Mouse (Mus musculus) neural tube, embryonic 11.5 days (tissue): ENCODE data around the gene Snapc1. TPM values are rescaled to one million over a fixed set of nuclear protein-coding genes. Genes with fewer than 3 reads are reported as not detected.

Experiments used
- ATAC-seq: fragments of 200-750 bp; cut with Nextera tagmentation; 2 replicates; pipeline ENCODE4 v1.8.0; 2017; ENCODE audit warnings: moderate number of reproducible peaks, mild to moderate bottlenecking, moderate TSS enrichment, moderate library complexity; ENCODE audit not compliant: insufficient read depth, low FRiP score, low TSS enrichment
- DNase-seq: peaks from one replicate; pipeline ENCODE4 v3.0.0-alpha.2; 2015; ENCODE audit warnings: low spot score
- H3K27ac ChIP-seq: fragments of 300-500 bp; sonication (generic); 2 replicates; pipeline ENCODE4 v1.5.1; 2014; ENCODE audit warnings: low read depth, mild to moderate bottlenecking, low read length
- H3K27me3 ChIP-seq: fragments of 300-500 bp; sonication (generic); 2 replicates; pipeline ENCODE4 v1.6.1; 2014; ENCODE audit warnings: mild to moderate bottlenecking, low read length, mixed read lengths; ENCODE audit not compliant: control insufficient read depth, insufficient read depth
- H3K36me3 ChIP-seq: fragments of 300-500 bp; sonication (generic); 2 replicates; pipeline ENCODE4 v1.6.1; 2014; ENCODE audit warnings: mild to moderate bottlenecking, low read length, moderate library complexity, mixed read lengths; ENCODE audit not compliant: control insufficient read depth, insufficient read depth
- H3K4me1 ChIP-seq: fragments of 300-500 bp; sonication (generic); 2 replicates; pipeline ENCODE4 v1.6.1; 2014; ENCODE audit warnings: low read length, mixed read lengths; ENCODE audit not compliant: control insufficient read depth, insufficient read depth
- H3K4me2 ChIP-seq: fragments of 300-500 bp; sonication (generic); 2 replicates; pipeline ENCODE4 v1.6.1; 2014; ENCODE audit warnings: low read depth, mild to moderate bottlenecking, moderate library complexity
- H3K4me3 ChIP-seq: fragments of 300-500 bp; sonication (generic); 2 replicates; pipeline ENCODE4 v1.5.1; 2014; ENCODE audit warnings: low read depth, low read length
- H3K9ac ChIP-seq: fragments of 300-500 bp; sonication (generic); 2 replicates; pipeline ENCODE4 v1.6.1; 2014; ENCODE audit warnings: mild to moderate bottlenecking, low read length
- H3K9me3 ChIP-seq: fragments of 300-500 bp; sonication (generic); 2 replicates; pipeline ENCODE4 v1.6.1; 2016; ENCODE audit warnings: low read length; ENCODE audit not compliant: control insufficient read depth
- WGBS: fragments of 180-500 bp; shearing (Covaris S2); extraction: QIAGEN DNeasy Blood & Tissue Kit; methylation state at CpG from one replicate; pipeline ENCODE4 v1.1.7; 2014; 5-methylcytosine and 5-hydroxymethylcytosine counted together
- polyA plus RNA-seq: library from polyadenylated mRNA; unstranded; fragments of >200 nt; fragmentation: Nextera tagmentation; extraction: Ambion mirVana; gene quantifications from 2 replicates; pipeline ENCODE4 v1.2.1, GENCODE M21; 2014

Gene Snapc1
- polyA plus RNA-seq, 1 experiment from 2014 or later = 29.9 TPM

DNA sequence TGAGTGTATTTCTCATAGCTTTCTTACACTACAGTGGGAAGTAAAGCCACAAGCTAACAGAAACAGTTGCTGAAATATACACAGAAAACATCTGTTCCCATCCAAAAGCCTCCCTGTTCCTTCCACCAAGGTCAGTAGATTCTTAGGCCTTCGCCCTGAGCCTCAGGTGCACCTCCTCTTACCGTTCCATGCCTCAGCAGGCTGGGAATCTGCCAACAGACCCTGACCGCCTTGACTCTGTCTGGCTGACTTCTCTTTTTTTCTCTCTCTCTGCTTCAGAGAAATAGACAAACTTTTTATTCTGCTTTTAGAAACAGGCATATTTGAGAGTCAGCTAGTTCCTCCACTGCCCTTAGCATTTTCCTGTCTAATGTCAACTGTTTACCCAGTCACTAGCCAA, 13.9 kb downstream of the Snapc1 start:
- H3K36me3 ChIP-seq = peaks cover 11% of the 10 kb centered on the region; the same call in 1 of the 2 replicates
- ATAC-seq = no peak

DNA sequence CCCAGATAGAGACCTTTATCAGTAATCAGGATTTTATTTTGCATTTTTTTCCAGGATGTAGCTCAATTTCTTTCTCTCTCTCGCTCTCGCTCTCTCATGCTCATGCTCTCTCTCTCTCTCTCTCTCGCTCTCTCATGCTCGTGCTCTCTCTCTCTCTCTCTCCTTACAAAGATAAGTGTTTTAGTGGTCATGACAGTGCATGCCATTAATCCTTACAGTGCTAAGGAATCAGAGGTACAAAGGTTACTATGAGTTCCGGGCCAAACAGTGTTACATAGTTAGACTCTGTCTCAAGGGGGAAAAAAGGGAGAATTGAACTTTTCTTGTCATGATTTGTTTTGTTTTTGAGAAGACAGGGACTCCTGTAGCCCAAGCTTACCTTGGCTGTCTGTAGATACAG, 15.4 kb downstream of the Snapc1 start:
- WGBS = 94% methylated on average over 5 of the region's 5 CpGs
- Histone ChIP-seq H3K27ac (no peak overlapping the region), H3K36me3 (peaks cover 10% of the 10 kb centered on the region), H3K27me3 (no peaks in the 10 kb centered on the region), H3K4me3 (no peak overlapping the region), H3K9ac (no peak overlapping the region), H3K4me1 (no peaks in the 10 kb centered on the region), H3K9me3 (no peaks in the 10 kb centered on the region), H3K4me2 (no peak overlapping the region)
- DNase-seq (no peak), ATAC-seq (no peak)

More for the DNA sequence above, 13.9 kb downstream of the Snapc1 start:
- Histone ChIP-seq H3K9ac (no peak overlapping the region), H3K4me3 (no peak overlapping the region), H3K4me2 (no peak overlapping the region), H3K27ac (no peak overlapping the region), H3K4me1 (no peaks in the 10 kb centered on the region), H3K27me3 (no peaks in the 10 kb centered on the region), H3K9me3 (no peaks in the 10 kb centered on the region)
- 100% methylated on average over 3 of the region's 3 CpGs for WGBS
- no peak for DNase-seq

DNA sequence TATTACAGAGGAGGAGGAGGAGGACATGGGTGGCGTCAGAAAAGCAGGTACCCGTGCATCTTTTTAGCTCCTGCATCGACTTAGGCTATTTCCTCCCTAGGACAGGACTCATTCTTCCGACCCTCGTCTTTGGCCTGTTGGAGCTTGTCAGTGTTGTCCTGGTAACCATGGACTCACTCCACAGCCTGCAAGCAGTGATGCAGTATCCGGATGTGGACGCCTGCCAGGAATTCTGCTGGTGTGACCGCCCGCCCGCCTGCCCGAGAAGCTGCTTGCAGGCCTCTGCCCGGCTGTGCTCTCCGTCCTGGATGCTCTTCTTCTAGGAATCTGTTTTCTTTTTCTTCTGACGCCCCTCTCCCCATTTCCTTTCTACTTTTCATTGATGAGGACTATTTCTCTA, 18.3 kb downstream of the Snapc1 start:
- no peak overlapping the region for H3K4me2 ChIP-seq
- WGBS = 83% methylated on average over 14 of the region's 14 CpGs
- peaks cover 9% of the 10 kb centered on the region for H3K36me3 ChIP-seq

DNA sequence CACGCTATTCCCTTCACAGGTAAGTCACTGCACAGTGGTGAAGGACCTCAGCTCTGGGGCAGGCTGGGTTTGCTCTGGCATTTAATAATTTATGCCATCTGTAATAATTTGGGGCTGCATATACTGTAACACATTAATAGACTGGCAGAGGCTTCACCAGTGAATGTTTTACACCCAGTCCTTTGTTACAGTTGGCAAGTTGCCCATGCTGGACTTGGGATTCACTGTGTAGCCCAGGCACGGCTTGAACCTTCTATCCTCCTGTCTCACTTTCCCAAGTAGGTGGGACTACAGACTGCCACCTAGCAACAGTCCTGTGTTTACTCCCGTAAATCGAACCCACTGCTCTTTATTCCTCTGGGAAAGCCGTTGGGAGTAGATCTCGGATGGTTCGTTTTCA, 22.0 kb downstream of the Snapc1 start:
- no peak overlapping the region for H3K4me3 ChIP-seq
- DNase-seq = no peak
- H3K9ac ChIP-seq = no peak overlapping the region
- peaks cover 6% of the 10 kb centered on the region for H3K36me3 ChIP-seq
- no peak overlapping the region for H3K4me2 ChIP-seq
- no peak for ATAC-seq
- no peaks in the 10 kb centered on the region for H3K4me1 ChIP-seq
- no peaks in the 10 kb centered on the region for H3K27me3 ChIP-seq
- no peaks in the 10 kb centered on the region for H3K9me3 ChIP-seq
- H3K27ac ChIP-seq = no peak overlapping the region
- 88% methylated on average over 7 of the region's 7 CpGs for WGBS

More for the DNA sequence above, 18.3 kb downstream of the Snapc1 start:
- H3K27me3 ChIP-seq = no peaks in the 10 kb centered on the region
- ATAC-seq (no peak), DNase-seq (no peak)
- no peaks in the 10 kb centered on the region for H3K4me1 ChIP-seq
- no peak overlapping the region for H3K9ac ChIP-seq
- H3K9me3 ChIP-seq = no peaks in the 10 kb centered on the region
- no peak overlapping the region for H3K4me3 ChIP-seq
- no peak overlapping the region for H3K27ac ChIP-seq

DNA sequence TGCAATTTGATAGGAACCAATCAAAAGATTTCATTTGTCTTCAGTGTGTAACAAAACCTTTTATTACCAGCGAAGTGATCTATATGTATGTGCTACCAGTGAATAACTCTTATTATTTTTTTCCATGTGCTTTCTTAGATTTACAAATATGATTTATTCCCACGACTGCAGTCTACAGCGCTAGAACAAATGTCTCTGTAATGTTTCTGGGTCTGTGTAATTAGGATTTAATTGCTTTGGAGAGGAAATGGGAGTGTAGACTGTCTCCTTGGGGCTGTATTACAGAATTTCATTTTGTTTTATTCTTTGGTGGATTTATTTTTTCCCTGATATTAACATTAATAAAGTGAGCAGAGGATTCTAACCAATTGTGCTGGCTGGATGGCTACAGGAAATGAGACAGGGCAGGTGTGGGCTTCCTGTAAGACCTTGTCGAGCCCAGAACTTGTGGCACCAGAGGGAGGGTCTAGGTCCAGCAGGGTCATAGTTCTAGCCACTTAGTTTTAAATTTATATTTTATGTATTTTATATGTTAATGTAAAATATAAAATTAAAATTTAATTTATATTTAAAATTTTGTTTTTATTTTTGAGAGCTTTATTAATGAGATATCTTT, 24.2 kb downstream of the Snapc1 start:
- WGBS = 91% methylated on average over 4 of the region's 4 CpGs
- H3K36me3 ChIP-seq = peaks cover 4% of the 10 kb centered on the region; the same call in 1 of the 2 replicates
- no peak overlapping the region for H3K27ac ChIP-seq
- no peaks in the 10 kb centered on the region for H3K4me1 ChIP-seq
- no peak for DNase-seq
- H3K9ac ChIP-seq = no peak overlapping the region
- H3K4me3 ChIP-seq = no peak overlapping the region
- no peak for ATAC-seq
- H3K9me3 ChIP-seq = no peaks in the 10 kb centered on the region
- no peak overlapping the region for H3K4me2 ChIP-seq
- H3K27me3 ChIP-seq = no peaks in the 10 kb centered on the region

DNA sequence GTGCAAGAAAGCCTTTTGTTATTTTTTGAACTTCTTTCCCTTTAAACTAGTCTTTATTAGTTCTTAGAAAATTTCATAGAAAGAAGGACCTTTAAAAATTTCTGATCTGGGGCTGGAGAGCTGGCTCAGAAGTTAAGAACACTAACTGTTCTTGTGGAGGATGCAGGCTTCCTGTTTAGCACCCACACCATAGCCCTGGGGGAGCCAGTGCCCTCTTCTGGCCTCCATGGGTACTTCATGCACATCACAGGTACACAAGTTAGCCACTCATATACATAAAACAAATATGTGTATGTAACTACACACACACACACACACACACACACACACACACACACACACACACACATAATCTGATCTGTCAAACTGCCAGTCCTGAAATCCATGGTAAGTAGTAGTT, 25.3 kb downstream of the Snapc1 start:
- Histone ChIP-seq H3K4me2 (no peak overlapping the region), H3K9me3 (no peaks in the 10 kb centered on the region), H3K4me3 (no peak overlapping the region), H3K9ac (no peak overlapping the region), H3K36me3 (0 out of 2 replicates have a peak, but pooled peaks cover 2% of the 10 kb centered on the region), H3K27me3 (no peaks in the 10 kb centered on the region), H3K4me1 (no peaks in the 10 kb centered on the region), H3K27ac (no peak overlapping the region)
- ATAC-seq (no peak), DNase-seq (no peak)

DNA sequence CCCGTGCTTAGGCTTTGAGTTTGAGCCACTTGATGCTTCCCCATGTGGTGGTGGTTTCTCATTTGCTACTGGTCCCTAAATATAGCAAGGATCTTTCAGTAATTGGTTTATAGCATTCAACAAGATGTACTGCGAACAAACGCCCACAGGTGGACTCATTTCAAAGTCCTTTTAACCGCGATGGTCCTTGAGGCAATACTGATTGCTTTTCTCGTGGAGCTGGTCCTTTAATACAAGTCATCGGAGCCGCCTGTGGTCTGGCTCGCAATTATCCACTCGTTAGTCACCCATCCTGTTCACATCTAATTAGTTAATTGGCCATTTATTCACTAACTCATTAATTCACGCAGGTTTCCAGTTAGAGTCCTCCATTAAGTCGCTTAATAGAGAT, 32.6 kb downstream of the Snapc1 start:
- peaks cover 15% of the 10 kb centered on the region for H3K27me3 ChIP-seq
- H3K4me2 ChIP-seq = peak overlapping the region; percentile 87; the same call in 1 of the 2 replicates
- ATAC-seq = no peak
- DNase-seq = no peak
- H3K9me3 ChIP-seq = no peaks in the 10 kb centered on the region
- 45% methylated on average over 12 of the region's 12 CpGs for WGBS
- no peak overlapping the region for H3K27ac ChIP-seq
- H3K36me3 ChIP-seq = no peaks in the 10 kb centered on the region
- H3K4me1 ChIP-seq = no peaks in the 10 kb centered on the region
- H3K4me3 ChIP-seq = no peak overlapping the region; the same call in 1 of the 2 replicates
- peak overlapping the region; percentile 67; the same call in 1 of the 2 replicates for H3K9ac ChIP-seq

DNA sequence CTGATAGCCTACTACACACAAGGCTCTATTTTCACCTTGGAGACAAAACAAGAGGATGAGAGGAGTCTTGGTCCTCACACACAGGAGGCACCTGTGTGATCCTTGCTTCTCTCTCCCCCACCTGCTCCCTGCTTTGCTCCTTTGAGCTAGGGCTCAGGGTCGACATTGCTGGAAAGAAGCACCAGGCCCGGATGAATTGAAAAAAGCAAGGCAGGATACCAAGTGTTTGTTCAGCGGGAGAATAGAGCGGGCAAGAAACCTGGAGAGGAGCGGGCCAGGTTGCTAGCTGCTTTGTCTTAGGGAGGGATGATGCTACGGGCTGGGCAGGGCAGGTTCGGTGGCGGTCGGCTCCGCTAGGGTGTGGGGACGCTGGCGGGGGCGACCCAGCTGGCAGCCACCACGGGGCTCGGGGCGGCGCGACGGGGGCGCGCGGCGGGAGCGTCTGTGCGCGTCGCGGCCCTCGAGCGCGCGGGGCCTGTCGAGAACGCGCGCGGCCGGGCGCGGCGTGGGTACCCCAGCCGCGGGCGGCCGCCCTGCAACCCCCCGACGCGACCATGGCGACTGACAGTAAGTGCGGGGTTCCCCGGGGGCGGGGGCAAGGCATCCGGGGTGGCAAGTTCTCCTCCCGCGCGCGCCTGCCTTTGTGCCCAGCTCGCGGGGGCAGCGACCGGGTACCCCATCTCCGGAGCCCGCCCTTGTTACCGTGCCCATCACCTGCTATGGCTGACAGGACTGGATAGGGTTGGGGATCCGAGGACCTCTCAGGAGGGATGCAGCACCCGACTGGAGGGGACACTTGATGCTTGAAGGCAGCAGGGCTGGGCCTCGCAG, 33.2 kb downstream of the Snapc1 start, which contains the start of gene Syt16:
TSS of gene Syt16 (plus strand) at position 365 of the 831 bp plus-strand sequence.
- Histone ChIP-seq H3K36me3 (no peaks in the 10 kb centered on the region), H3K4me2 (peak within 1 kb of the TSS; percentile 87), H3K4me1 (no peaks in the 10 kb centered on the region), H3K27me3 (peaks cover 15% of the 10 kb centered on the region), H3K27ac (no peak within 1 kb of the TSS), H3K9ac (peak within 1 kb of the TSS; percentile 67), H3K9me3 (no peaks in the 10 kb centered on the region), H3K4me3 (peak within 1 kb of the TSS; percentile 63)
- 3% methylated on average over 44 of the region's 67 CpGs for WGBS
- ATAC-seq (peak; percentile 60), DNase-seq (peak; percentile 44)

DNA sequence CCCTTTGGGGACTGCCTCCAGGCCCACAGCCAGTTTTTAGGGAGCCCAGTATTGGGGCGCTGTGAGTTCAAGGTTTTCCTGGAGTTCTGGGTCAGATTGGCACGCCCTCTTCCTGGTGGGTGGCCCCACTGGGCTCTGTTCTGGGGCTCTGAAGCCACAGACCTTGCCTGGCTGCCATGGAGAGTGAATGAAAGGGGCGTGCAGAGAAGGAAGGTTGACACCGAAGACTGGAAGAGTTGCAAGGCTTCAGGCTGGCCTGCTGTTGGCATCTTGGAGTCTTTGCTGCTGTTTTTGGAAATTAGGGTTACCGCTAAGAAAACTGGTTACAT, 33.8 kb downstream of the Snapc1 start:
- Histone ChIP-seq H3K9ac (peak overlapping the region; percentile 67), H3K27ac (no peak overlapping the region), H3K27me3 (peaks cover 15% of the 10 kb centered on the region), H3K9me3 (no peaks in the 10 kb centered on the region), H3K36me3 (no peaks in the 10 kb centered on the region), H3K4me2 (peak overlapping the region; percentile 87), H3K4me1 (no peaks in the 10 kb centered on the region), H3K4me3 (peak overlapping the region; percentile 63)
- no peak for DNase-seq
- ATAC-seq = no peak; the same call in 1 of the 2 replicates
- WGBS = 32% methylated on average over 5 of the region's 5 CpGs
